Mouse (Mus musculus) right cerebral cortex, postnatal 36 days (tissue): ENCODE data around the gene Gm12258.
A peak's percentile ranks its signal among the peaks of the same experiment; 100 is the strongest.

Experiments used
- DNase-seq, 2 experiments: peaks; one replicate each; pipeline ENCODE4 v3.0.0; 2022; ENCODE audit warnings: low spot score in 2 of 2, mixed read lengths in 1 of 2

The Gm12258 gene

DNA sequence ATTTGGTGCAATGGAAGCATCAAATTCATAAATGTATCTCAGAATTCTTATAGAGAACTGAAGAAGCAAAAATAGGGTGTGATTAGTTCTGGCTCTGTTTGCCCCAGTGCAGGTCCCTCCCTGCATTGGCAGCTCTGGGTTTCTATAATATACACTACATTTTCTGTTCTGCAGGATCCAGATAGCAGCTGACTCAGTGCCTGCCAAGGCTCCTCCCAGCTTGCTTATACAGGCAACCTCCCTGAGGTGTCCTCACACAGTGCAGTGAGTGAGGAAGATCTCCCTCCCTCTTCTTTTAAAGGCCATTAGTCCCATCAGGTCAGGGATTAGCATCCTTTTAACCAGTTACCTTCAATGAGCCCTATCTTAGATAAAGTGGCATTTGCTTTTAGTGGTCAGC is 54.1 kb downstream of the Gm12258 start:
- DNase-seq = no peak

DNA sequence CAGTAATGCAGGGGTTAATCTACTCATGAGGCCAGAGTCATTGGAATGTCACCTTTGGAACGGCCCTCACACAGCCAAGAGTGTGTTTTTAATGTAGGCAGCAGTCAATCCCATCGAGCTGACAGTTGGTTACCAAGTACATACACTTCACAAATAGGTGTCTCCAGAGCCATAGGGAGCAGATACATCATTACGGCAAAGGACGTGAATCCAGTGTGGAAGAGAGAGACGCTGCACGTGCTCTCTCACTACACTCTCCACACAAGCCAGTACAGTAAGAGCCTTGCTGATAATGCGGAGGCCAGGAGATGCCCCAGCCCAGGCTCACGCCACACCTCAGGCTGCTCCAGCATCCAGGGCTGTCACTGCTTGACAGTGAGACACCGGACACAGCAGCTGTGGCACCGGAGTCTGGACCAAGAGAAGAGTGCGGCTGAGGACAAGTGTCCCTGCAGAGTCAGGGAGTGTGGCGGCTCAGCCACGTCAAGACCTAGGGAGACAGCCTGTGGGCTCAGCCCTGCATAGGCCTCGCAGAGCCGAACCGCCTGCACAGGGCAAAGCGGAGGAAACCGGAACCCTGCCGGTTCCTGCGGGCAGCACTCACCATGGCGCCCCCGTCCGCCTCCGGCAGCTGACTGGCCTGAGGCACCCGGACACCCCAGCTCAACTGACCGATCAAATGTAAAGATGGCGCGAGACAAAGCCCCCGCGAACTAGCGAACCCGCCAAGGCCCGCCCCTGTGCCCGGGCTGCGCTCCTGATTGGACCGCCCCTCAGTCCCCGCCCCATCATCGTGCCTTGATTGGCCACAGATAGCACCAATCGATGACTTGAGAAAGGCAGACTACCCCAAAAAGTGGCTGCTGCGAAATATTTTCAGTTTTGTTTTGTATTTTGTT is 56.8 kb downstream of the Gm12258 start, which contains the start of gene Zfp39:
Gene Zfp39, minus strand, starts transcription at position 715 of the 899 bp plus-strand sequence.
- peak; percentile 90 to 94 for DNase-seq

DNA sequence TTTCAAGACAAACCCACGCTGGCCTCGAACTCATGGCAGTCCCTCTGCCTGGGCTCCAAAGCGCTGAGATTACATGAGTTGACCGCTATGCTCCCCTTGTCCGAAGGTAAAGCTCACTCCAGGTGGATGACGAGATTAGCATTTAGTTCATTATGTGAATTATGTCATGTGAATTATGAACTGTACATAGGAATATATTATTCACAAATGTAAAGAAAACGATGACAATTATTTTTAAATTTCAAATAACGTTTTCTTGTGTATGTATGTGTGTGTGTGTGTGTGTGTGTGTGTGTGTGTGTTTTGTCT is 57.4 kb downstream of the Gm12258 start:
- no peak for DNase-seq

DNA sequence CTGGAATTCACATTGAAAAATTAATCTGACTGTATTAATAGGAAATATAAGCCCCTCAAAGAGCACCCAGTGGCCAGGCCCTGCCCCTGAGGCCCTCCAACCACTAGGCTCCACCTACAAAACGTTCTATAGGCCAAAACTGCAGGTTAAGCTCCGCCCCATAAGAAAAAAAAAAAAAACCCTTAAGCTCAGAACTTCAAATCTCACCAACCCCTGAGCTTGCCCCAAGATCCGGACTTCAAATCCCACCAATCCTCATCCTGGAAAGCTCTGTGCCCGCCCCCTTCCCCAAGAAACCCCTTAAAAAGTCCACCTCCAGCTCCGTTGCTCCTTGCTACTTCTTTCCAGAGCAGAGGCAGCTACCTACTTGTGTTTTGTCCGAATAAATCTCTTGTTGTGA is 57.9 kb downstream of the Gm12258 start:
- no peak for DNase-seq
